Mouse (Mus musculus) hindbrain, embryonic 11.5 days (tissue): Measurements from ENCODE around the gene Commd1. TPM values are rescaled to one million over a fixed set of nuclear protein-coding genes. Genes with fewer than 3 reads are reported as not detected.

Experiments used
- ATAC-seq: fragments of 200-750 bp; cut with Nextera tagmentation; 2 replicates; pipeline ENCODE4 v1.8.0; 2017; ENCODE audit warnings: mild to moderate bottlenecking, moderate TSS enrichment, moderate library complexity; ENCODE audit not compliant: low FRiP score
- DNase-seq: peaks from one replicate; pipeline ENCODE4 v3.0.0-alpha.2; 2015; ENCODE audit warnings: low spot score
- H3K27ac ChIP-seq: fragments of 300-500 bp; sonication (generic); 2 replicates; pipeline ENCODE4 v1.5.1; 2014; ENCODE audit warnings: mild to moderate bottlenecking, low read depth, low read length
- H3K27me3 ChIP-seq: fragments of 300-500 bp; sonication (generic); 2 replicates; pipeline ENCODE4 v1.6.1; 2014; ENCODE audit warnings: mild to moderate bottlenecking, low read length, moderate library complexity, mixed read lengths; ENCODE audit not compliant: control insufficient read depth, insufficient read depth
- H3K36me3 ChIP-seq: fragments of 300-500 bp; sonication (generic); 2 replicates; pipeline ENCODE4 v1.6.1; 2014; ENCODE audit warnings: mild to moderate bottlenecking, low read length, moderate library complexity, mixed read lengths; ENCODE audit not compliant: control insufficient read depth, insufficient read depth
- H3K4me1 ChIP-seq: fragments of 300-500 bp; sonication (generic); replicated peaks from 2 replicates; pipeline ENCODE4 v1.6.1; 2014; ENCODE audit warnings: low read length, mixed read lengths; ENCODE audit not compliant: control insufficient read depth, insufficient read depth
- H3K4me2 ChIP-seq: fragments of 300-500 bp; sonication (generic); replicated peaks from 2 replicates; pipeline ENCODE4 v1.6.1; 2014; ENCODE audit warnings: mild to moderate bottlenecking, low read depth, low read length
- H3K4me3 ChIP-seq: fragments of 300-500 bp; sonication (generic); 2 replicates; pipeline ENCODE4 v1.5.1; 2014; ENCODE audit warnings: low read depth, low read length
- H3K9ac ChIP-seq: fragments of 300-500 bp; sonication (generic); 2 replicates; pipeline ENCODE4 v1.6.1; 2014; ENCODE audit warnings: low read depth, low read length
- H3K9me3 ChIP-seq: fragments of 300-500 bp; sonication (generic); 2 replicates; pipeline ENCODE4 v1.6.1; 2016; ENCODE audit warnings: low read length; ENCODE audit not compliant: control insufficient read depth
- WGBS: fragments of 180-500 bp; shearing (Covaris S2); extraction: QIAGEN DNeasy Blood & Tissue Kit; methylation state at CpG from one replicate; pipeline ENCODE4 v1.1.7; 2014; 5-methylcytosine and 5-hydroxymethylcytosine counted together
- polyA plus RNA-seq: library from polyadenylated mRNA; unstranded; fragments of >200 nt; fragmentation: Nextera tagmentation; extraction: Ambion mirVana; gene quantifications from 2 replicates; pipeline ENCODE4 v1.2.1, GENCODE M21; 2014

The Commd1 gene
- polyA plus RNA-seq, 1 experiment from 2014 or later, result 411 TPM

GRCm38 (mm10) chr11:22982846-22983245 is 664 bp upstream of the Commd1 start:
- WGBS, result 74% methylated on average over 6 of the region's 6 CpGs

GRCm38 (mm10) chr11:22981543-22981950 is 635 bp downstream of the Commd1 start:
- Histone ChIP-seq H3K4me3 (peak overlapping the region; percentile 68), H3K4me2 (peak overlapping the region; percentile 83), H3K4me1 (peaks cover 5% of the 10 kb centered on the region; the same call in 1 of the 2 replicates), H3K27ac (peak overlapping the region; percentile 91), H3K9ac (peak overlapping the region; percentile 77), H3K27me3 (no peaks in the 10 kb centered on the region), H3K36me3 (no peaks in the 10 kb centered on the region), H3K9me3 (no peaks in the 10 kb centered on the region)
- ATAC-seq (peak; percentile 46; the same call in 1 of the 2 replicates), DNase-seq (no peak)
- WGBS, result 5% methylated on average over 12 of the region's 12 CpGs

More at GRCm38 (mm10) chr11:22982846-22983245, 664 bp upstream of the Commd1 start:
- Histone ChIP-seq H3K4me1 (peaks cover 5% of the 10 kb centered on the region; the same call in 1 of the 2 replicates), H3K4me2 (no peak overlapping the region), H3K36me3 (no peaks in the 10 kb centered on the region), H3K27ac (no peak overlapping the region), H3K4me3 (no peak overlapping the region), H3K27me3 (no peaks in the 10 kb centered on the region), H3K9me3 (no peaks in the 10 kb centered on the region), H3K9ac (no peak overlapping the region)
- DNase-seq (no peak), ATAC-seq (no peak)

DNA sequence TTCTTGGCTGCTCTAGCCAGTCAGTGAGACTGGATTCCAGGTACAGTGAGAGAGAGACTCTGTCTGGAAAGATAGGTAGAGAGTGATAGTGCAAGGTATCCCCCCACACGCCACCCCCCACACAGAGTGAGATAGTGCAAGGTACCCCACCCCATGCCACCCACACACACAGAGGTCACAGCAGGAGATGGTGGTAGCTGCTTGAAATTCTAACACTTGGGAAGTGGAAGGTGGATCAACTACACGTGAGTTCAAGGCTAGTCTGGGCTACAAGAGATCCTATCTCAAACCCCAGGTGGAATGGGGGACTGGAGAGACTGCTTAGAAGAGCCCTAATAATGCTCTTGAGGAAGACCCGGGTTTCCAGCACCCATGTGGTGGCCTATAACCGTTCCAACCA is 1.1 kb downstream of the Commd1 start:
- peak overlapping the region; percentile 83 for H3K4me2 ChIP-seq
- H3K27me3 ChIP-seq, result no peaks in the 10 kb centered on the region
- no peaks in the 10 kb centered on the region for H3K36me3 ChIP-seq
- H3K4me1 ChIP-seq, result peaks cover 5% of the 10 kb centered on the region; the same call in 1 of the 2 replicates
- H3K27ac ChIP-seq, result no peak overlapping the region
- no peaks in the 10 kb centered on the region for H3K9me3 ChIP-seq
- peak overlapping the region; percentile 68 for H3K4me3 ChIP-seq
- DNase-seq (no peak), ATAC-seq (no peak)
- peak overlapping the region; percentile 77 for H3K9ac ChIP-seq
- 48% methylated on average over 4 of the region's 4 CpGs for WGBS

DNA sequence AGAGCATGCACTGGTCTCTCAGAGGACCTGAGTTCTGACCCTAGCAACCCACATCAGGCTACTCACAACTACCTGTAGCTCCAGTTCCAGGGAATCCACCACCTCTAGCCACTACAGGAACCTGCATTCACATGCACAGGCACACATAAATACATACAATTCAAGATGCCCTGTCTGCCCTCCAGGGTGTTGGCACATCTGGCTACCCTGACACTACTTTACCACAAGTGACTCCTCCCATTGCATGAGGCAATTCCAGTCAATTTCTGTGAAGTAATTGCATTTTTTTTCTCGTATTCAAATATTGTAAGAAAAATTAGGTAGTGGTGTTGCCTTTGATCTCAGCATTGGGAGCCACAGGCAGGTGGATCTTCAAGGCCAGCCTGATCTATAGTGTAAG is 3.0 kb downstream of the Commd1 start:
- no peak overlapping the region for H3K4me2 ChIP-seq
- peaks cover 5% of the 10 kb centered on the region; the same call in 1 of the 2 replicates for H3K4me1 ChIP-seq
- no peak overlapping the region for H3K9ac ChIP-seq
- 86% methylated on average over 1 of the region's 1 CpGs for WGBS
- ATAC-seq, result no peak
- H3K9me3 ChIP-seq, result no peaks in the 10 kb centered on the region
- no peaks in the 10 kb centered on the region for H3K36me3 ChIP-seq
- H3K27me3 ChIP-seq, result no peaks in the 10 kb centered on the region
- DNase-seq, result no peak
- no peak overlapping the region for H3K4me3 ChIP-seq
- H3K27ac ChIP-seq, result no peak overlapping the region

DNA sequence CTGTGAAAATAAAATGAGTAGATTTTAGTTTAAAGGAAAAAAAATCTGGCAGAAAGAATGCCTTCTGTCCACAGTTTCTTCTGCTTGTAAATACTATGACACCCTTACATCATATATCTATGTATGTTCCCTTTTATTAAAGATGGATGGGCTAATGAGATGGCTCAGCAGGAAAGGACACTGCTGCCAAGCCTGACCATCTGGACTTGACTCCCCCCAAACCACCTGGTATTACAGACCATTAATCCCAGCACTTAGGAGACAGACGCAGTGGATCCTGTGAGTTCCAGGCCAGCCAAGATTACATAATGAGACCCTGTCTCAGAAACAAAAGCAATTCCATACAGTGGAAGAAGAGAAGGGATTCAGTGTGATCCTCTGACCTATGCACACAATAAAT is 3.5 kb downstream of the Commd1 start:
- DNase-seq (no peak), ATAC-seq (no peak)
- Histone ChIP-seq H3K9me3 (no peaks in the 10 kb centered on the region), H3K4me2 (no peak overlapping the region), H3K9ac (no peak overlapping the region), H3K27me3 (no peaks in the 10 kb centered on the region), H3K27ac (no peak overlapping the region), H3K36me3 (0 out of 2 replicates have a peak, but pooled peaks cover 3% of the 10 kb centered on the region), H3K4me1 (peaks cover 5% of the 10 kb centered on the region; the same call in 1 of the 2 replicates), H3K4me3 (no peak overlapping the region)
- 75% methylated on average over 1 of the region's 1 CpGs for WGBS

- Histone ChIP-seq H3K27ac (no peak overlapping the region), H3K4me3 (no peak overlapping the region), H3K4me2 (no peak overlapping the region), H3K9me3 (no peaks in the 10 kb centered on the region), H3K36me3 (0 out of 2 replicates have a peak, but pooled peaks cover 3% of the 10 kb centered on the region), H3K27me3 (no peaks in the 10 kb centered on the region), H3K9ac (no peak overlapping the region), H3K4me1 (peaks cover 5% of the 10 kb centered on the region; the same call in 1 of the 2 replicates)
- 92% methylated on average over 3 of the region's 3 CpGs for WGBS
- DNase-seq (no peak), ATAC-seq (no peak)
Measured at GRCm38 (mm10) chr11:22978215-22978614, 4.0 kb downstream of the Commd1 start.

GRCm38 (mm10) chr11:22973599-22973998 is 8.6 kb downstream of the Commd1 start:
- 49% methylated on average over 14 of the region's 14 CpGs for WGBS
- DNase-seq, result peak; percentile 24
- H3K27me3 ChIP-seq, result no peaks in the 10 kb centered on the region
- 0 out of 2 replicates have a peak, but pooled peaks cover 3% of the 10 kb centered on the region for H3K36me3 ChIP-seq
- H3K4me3 ChIP-seq, result peak overlapping the region; percentile 51
- H3K27ac ChIP-seq, result no peak overlapping the region
- peak overlapping the region; percentile 54 for H3K4me2 ChIP-seq
- no peak for ATAC-seq
- H3K9ac ChIP-seq, result peak overlapping the region; percentile 46
- H3K4me1 ChIP-seq, result no peaks in the 10 kb centered on the region
- no peaks in the 10 kb centered on the region for H3K9me3 ChIP-seq

DNA sequence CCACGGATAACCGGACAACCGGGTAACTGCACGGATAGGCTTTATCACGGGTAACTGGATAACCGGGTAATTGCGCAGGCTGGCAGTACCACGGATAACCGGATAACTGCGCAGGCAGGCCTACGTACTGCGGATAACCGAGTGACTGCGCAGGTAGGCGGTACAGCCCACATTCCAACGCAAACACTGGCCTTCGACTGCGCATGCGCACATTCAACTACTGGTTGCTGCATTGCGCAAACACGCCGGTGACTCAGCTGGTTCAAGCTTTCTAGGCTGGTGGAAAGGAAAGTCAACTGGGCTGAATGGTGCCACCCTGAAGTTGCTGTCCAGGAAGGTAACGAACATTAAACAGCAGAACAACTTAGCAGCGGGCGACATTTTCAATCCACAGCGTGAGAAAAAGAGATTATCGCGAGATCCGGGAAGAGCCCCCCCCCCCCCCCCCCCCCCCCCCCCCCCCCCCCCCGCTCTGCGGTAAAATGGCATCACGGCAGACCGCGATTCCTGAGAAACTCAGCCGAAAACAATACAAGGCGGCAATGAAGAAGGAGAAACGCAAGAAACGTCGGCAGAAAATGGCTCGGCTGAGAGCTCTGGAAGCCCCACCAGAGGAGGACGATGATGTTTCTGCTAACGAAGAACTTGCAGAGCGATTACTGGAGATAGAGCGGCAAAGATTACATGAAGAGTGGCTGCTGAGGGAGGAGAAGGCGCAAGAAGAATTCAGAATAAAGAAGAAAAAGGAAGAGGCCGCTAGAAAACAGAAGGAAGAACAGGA is 9.2 kb downstream of the Commd1 start:
- 0 out of 2 replicates have a peak, but pooled peaks cover 5% of the 10 kb centered on the region for H3K36me3 ChIP-seq
- peak; percentile 76 for ATAC-seq
- no peaks in the 10 kb centered on the region for H3K27me3 ChIP-seq
- peak overlapping the region; percentile 54 for H3K4me3 ChIP-seq
- peak overlapping the region; percentile 46 for H3K9ac ChIP-seq
- no peaks in the 10 kb centered on the region for H3K4me1 ChIP-seq
- peak overlapping the region; percentile 70 for H3K4me2 ChIP-seq
- no peaks in the 10 kb centered on the region for H3K9me3 ChIP-seq
- peak; percentile 75 for DNase-seq
- no peak overlapping the region for H3K27ac ChIP-seq
- WGBS, result 51% methylated on average over 44 of the region's 46 CpGs
